Mouse (Mus musculus) layer of hippocampus, postnatal 36 days (tissue): ENCODE measurements around the gene Gng8. TPM values are rescaled to one million over a fixed set of nuclear protein-coding genes. Genes with fewer than 3 reads are reported as not detected.

Experiments used
- DNase-seq, 2 experiments: peaks; one replicate each; pipeline ENCODE4 v3.0.0; 2022
- total RNA-seq, 2 experiments: library from RNA; stranded (reverse); gene quantifications; 2 replicates each; pipeline ENCODE4 v1.2.3; 2021

Gene Gng8
- total RNA-seq, 2 experiments from 2014 or later: 2.4 to 2.7 TPM

DNA sequence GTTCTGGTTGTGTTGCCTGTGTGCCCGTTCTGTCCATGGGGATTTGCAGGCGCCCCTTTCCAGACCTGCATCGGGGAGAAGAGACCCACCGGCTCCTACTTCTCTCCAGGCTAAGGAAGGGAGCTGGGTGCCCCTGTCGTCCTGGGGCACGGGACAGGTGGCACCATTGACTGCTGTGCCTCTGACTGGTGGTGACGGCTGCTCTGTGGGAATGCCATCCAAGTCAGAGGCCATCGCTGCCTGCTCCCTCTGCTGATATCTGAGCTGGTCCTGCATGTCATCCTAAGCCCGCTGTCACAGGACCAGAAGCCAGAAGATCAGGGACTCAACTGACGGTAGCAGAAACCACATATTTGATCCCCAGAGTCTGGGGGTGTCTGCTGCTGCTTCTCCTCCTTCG, 17.3 kb downstream of the Gng8 start:
- DNase-seq: no peak

DNA sequence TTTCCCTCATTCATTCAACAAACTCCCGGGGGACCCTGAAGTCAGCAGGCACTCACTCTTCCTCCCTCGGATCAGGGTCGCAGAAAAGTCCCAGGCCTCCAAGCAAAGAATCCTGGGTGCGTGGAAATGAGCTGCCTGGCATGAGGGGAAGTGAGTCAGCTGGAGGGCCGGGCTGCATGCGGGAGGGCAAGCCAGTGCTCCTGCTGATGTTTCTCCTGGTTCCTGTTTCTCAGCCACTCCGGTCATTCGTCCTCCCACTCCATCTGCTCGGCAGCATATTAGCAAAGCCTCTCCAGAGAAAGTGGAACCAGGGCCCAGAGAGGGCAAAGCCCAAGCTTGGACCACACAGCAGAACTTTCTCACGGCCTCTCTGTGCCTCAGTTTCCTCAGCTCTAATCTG, 18.3 kb downstream of the Gng8 start:
- DNase-seq: no peak

DNA sequence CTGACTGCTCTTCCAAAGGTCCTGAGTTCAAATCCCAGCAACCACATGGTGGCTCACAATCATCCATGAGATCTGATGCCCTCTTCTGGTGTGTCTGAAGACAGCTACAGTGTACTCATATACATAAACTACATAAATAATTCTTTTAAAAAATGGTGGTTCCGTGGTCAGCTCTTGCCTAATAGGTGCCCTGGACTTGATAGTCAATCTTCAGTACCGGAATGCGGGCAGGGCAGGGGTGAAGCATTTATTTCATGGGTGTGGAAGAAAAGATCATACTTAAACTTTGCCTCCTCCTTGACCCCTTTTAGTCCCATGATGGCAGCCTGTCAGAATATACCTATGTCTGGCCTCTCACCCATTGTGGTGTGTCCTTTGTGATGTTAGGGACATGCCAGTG, 20.3 kb downstream of the Gng8 start:
- no peak for DNase-seq

DNA sequence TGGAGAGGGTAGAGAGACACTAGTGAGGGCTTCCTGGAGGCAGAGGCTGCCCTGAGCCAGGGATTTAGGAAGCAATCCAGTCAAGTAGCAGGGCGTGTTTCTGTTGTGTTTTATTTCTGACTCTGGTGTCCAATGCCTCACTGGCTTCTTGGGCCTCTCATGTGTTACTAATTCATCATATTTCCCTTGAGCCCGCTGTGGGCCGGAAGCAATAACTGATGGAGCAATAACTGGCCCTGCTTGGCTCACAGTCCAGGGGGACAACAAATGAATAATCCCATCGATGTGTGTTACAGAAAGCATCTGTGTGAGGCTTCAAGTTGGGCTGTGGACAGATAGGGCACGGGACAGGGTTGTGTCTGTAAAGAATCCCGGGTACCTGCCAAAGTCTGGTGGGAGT, 20.8 kb downstream of the Gng8 start:
- no peak for DNase-seq

DNA sequence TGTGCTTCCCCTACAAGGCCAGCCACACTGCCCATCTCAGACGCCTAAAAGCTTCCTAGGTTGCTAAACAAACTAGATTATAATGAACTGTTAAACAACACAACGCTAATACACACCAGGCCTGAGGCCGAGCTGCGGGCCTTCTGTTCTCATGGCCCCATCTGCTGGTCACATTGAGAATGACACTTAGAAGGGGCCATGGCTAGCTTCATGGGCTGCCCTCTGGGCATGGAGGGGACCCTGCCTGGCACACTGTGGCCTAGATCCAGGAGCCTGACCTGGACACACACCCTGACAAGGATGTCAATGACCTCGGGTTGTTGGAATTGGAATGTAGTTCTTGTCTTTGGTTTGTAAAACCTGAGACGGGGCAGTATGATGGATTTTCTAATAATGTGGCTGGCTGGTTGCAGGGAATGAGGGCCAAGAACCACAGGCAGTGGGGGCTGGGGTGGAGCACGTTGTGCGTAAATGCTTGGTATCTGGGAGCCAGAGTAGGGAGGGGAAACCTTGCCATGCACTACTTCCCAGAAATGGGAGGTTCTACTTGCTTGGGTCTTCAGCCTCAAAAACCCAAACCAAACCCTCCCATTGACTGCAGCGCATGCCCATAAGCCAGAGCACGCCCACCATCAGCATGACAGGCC, 22.3 kb downstream of the Gng8 start:
- peak; percentile 69 to 71 for DNase-seq

DNA sequence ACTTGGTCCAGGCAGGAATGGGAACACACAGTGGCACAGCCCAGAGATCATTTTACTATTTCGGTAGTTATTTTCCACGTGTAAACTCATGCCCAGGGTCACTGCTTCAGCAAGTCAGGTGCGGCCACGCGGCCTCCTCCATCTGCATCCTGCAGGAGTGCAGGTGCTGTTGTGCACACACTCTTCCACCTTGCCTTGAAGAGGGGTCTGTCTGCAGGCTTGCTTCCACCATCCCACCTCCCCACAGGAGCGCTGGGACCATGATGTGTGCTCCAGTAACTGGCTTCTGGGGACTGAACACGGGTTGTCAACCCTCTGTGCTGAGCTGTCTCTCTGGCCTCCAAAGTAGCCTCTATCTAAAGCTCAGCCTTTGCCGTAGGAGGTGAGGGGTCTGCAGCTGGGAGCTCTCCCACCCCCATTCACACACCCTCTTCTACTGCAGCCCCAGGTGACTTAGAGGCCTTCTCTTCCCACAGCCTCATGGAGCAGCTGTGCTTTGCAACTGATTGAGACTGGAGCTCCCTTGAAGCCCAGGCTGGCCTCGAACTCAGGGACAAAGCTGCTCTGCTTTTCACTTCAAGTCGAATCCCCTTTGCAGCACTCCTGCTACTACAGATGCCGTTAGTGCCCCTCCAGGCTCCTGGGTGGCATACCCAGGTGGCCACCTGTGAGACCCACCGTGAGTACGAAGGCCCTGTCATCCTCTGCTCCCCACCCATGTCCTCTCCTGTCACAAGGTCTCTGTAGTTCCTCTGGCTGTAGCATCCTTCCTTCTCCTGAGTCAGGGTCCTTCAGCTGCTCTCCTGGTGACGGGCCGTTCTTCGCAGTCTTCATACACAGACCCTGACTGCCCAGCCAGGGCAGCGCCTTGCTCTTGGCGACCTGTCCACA, 23.1 kb downstream of the Gng8 start:
- DNase-seq: no peak

DNA sequence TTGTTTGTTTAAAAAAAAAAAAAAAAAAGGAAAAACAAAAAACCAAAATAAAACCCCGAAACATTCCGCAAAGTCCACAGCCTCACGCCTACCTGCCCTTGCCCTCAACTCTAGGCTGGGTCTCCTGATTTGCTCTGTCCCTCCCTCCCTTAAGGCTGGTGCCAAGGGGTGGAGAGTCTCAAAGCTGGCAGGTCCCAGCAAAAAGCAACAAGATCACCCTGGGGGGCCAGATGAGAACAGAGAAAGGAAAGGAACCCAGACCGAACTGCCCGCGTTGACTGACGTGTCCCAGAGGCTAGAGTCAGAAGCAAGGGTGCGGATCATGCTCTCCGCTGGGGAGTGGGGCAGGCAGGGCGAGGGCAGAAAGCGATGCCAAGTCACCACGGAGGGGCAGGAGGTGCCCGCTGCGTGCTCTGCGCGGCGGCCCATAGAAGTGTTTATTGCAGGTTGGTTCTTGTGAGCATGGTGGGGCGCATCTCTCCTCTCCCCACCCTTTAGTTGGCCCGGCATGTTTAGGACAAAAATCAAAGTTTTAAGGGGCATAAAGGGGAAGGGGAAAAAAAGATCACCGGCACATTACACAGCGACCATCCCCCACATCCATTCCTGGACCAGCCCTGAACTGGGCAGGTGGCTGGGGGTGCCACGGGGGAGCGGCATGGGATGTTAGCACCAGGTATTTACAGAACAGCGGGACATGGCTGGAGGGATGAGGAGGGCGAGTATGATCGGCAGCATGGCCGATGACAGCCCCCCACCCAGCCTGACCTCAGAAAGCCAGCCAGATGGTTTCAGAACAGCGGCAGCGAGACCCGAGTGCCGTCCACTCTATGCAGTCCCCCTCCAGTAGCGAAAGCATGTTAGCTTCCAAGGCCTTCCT, 24.1 kb downstream of the Gng8 start:
- DNase-seq: no peak

DNA sequence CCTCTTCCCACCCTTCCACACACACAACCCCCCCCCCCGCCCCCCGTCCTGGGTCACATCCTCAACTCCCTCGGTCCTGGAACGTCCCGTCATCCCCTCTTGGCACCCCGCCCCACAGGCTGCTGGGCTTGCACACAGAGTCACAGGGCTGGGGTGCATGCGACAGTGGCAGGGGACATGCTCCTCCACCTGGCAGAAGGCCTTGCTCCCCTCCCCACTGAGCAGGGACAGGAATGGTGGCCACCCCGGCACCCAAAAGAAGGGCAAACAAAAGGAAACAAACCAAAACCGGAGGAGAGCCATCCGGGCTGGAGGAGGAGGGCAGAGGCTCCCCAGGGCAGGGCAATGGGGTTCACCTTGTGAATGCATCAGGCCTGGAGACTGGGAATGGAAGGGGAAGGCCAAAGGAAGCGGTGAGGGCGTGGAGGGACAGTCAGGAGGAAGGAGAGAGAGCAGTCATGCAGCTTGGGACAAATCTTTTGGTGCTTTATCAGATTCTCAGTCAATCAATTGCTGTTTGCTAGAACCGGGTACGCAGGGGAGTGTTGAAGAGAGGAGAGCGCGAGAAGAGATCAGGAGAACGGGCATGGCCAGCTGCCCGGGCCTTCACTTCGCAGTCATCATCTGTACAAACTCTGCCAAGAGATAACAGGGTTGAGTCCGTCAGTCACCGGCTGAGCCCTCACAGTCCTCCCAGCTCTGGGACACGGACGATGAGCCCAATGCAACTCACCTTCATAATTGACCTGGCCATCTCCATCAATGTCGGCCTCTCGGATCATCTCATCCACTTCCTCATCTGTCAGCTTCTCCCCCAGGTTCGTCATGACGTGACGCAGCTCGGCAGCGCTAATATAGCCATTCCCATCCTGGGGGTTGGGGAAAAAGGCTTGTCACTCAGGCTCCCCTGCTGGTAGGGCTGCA, 25.0 kb downstream of the Gng8 start:
- peak; percentile 29 to 33 for DNase-seq

DNA sequence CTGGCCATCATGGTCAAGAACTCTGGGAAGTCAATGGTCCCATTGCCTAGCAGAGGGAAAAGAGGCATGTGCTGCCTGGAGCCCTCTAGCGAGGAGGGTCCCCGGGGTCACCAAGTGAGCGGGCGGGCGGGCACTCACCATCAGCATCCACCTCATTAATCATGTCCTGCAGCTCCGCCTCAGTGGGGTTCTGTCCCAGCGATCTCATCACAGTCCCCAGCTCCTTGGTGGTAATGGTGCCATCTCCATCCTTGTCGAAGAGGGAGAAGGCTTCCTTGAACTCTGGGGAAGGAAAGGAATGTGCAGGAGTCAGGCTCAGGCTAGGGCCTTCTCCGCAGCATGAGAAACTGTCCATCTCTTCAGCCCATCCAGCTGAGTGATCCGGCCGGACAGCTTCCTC, 25.9 kb downstream of the Gng8 start:
- DNase-seq: no peak

DNA sequence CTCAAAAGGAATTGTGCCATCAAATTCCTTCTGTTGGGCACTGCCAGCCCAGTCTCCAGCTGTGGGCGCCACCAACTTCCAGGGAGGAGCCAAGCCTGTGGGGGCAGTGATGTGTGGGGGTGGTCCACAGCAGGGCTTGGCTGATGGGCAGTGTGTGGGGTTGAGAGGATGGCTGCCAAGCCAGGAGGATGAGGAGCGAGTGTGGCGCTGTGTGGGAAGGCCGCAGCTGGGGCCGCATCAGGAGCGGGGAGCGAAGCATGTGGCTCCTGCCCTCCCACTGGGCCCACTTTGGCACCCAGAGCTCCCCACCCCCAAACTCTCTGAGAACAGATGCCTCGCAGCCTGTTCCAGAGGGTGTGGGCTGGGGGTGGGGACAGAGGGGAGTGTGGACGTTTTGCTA, 26.4 kb downstream of the Gng8 start:
- DNase-seq: peak; percentile 75 to 77

DNA sequence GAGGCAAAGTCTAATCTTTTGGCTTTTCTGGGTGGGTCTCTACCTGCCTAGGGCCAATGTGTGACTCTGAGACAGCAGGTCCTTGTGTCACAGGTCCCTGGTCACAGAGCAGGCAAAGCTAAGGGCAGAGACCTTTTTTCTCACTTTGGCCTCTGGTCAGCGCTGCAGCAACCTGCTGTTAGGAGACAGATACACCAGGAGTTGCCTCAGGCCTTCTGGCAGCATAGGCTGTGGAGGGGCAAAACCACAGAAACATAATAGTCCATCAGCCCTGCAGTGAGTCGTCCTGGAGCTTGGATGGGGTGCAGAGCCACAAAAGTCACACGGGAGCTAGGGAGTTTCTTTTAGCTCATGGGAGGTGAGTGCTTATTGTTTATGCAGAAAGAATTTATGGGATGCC, 27.1 kb downstream of the Gng8 start:
- DNase-seq: no peak

DNA sequence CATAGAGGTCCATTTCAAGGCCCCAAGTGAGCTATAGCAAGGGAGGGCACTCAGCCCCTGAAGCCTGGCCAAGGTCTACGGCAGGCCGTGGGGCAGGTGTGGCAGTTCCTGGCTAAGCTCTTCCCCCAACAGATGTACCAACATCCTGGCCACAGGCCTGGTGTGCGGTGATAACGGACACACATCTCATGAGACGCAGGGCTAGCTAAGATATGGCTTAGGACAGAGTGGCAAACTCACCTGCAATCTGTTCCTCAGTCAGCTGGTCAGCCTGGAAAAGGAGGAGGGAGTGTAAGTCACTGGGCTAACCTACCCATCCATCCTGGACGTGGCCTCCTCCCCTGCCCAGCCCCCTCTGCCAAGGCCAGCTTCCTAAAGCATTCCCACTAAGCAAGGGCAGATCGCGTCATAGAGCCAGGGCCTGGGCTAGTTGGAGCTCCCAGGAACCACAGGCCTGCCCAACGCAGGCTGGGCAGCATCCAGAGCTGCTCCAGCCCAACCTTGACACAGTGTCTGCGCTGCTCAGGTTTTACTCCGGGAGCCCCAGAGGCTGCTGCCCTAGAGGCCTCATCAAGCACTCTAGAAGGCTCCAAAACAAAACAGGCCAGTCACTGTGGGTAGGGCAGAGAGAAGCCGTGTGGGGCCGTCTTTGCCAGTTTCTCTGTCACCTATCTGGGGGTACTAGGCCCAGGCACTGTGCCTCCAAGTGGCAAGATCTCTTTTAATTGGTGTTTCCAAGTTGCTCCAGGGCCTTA, 28.0 kb downstream of the Gng8 start:
- peak in 1 of 2 experiments; percentile 32 for DNase-seq

DNA sequence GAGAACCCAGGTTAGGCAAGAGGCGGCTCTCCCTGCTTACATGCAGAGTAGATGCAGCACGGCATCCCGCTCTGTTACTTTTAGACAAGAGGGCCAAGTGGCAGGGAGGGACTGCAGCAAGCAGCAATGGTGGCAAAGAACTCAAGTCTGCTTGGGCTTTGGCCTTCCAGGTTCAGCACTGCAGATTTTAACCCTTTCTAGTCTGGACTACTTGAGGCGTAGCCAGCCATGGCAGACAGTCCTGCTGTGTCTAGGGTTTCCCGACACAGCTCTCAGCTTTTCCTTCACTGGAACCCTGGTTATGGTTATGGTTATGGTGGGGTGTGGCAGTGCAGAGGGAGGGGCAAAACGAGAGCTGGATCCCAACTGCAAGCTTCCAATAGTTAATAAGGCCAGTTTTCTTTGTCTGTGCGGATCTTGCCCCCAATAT, 28.6 kb downstream of the Gng8 start:
- DNase-seq: no peak

DNA sequence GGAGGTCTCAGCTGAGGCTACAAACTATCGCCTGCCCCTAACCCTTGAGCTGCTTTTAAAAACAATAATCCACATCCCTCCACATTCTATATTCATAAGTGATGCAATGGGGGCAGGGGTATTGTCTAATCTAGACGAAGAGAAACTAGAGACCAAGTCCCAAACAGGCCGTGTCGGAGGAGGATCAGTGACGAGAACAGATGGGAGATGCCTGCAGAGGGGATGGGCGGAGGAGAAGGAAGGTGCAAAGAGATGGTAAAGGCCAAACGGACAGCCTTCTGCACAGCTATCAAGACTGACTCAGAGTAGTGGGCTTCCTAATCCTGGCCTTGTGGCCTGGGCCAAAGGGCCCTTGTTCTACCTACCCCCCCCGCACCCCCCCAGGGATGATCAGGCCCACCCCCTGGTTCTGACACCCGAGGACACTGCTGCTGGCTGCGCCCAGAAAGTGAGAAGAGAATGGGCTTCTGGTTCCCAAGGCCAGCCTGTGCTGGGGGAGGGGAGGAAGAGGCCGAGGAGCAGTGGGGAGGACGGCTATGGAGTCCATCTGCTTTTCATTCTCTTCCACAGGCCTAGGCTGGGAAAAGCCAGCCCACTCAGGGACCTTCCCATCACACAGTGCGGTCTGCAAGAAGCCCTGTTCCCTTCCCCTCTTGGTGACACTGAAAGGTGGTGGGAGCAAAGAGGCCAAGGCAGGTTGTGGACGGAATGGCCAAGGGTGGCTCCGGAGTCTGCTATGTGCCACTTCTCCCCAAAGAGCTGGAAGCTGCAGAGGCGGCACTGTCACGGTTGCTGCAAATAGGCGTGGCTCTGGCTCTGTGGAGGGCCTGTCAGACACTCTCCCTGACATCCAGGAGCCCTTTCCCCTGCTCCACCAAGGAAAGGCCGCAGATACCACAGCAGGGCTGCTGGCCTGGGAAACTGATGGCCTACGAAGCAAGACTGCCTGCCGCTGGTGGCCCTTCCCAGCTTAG, 29.5 kb downstream of the Gng8 start:
- DNase-seq: peak; percentile 44 to 52

DNA sequence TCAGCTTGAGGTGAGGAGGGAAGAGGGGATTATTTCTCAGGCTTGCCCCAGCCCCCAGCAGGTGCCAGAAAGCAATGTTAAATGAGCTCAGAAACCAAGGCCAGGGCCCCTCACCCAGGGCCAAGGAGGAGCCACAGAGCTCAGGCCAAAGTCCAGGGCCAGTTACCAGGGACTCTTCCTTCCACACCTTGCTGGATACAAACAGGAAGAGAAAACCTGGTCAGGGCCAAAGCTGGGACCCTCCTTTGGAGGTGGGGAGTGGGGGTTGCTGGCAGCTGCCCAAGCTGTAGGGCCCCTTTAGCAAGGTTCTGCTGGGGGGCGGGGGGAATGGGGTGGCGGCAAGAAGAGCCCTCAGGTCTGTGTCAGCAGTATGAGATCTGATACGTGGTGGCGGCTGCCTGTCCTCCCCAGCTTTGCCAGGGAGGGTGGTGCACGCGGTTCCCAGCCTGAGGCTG, 30.3 kb downstream of the Gng8 start:
- no peak for DNase-seq

DNA sequence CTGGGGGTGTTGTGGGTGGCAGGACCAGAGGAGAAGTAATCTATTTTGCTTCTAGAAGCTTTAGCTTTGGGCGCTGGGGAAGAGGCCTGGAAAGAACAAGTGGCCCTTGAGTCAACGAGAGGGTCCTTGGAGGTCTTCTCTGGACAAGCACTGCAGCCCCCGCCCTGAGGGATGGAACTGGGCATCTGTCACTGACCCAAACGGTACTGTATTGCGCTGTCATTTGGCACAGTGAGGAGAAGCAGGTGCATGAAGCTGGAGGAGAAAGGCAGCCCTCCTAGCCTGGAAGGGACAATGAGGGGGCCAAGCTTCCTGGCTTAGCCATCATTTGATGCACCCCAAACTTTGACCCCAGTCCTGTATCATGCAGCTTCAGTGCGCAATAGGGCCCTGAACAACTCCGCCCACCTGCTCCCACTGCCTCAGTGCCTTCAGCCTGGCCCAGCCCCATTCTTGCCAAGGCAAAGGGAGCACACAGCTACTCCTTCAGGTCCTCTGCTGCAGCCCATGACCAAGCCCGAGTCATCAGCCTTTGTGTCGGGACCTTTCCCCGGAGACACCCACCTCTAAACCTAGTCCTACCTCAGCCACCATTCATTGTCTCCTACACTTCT, 30.9 kb downstream of the Gng8 start:
- peak; percentile 38 to 66 for DNase-seq

DNA sequence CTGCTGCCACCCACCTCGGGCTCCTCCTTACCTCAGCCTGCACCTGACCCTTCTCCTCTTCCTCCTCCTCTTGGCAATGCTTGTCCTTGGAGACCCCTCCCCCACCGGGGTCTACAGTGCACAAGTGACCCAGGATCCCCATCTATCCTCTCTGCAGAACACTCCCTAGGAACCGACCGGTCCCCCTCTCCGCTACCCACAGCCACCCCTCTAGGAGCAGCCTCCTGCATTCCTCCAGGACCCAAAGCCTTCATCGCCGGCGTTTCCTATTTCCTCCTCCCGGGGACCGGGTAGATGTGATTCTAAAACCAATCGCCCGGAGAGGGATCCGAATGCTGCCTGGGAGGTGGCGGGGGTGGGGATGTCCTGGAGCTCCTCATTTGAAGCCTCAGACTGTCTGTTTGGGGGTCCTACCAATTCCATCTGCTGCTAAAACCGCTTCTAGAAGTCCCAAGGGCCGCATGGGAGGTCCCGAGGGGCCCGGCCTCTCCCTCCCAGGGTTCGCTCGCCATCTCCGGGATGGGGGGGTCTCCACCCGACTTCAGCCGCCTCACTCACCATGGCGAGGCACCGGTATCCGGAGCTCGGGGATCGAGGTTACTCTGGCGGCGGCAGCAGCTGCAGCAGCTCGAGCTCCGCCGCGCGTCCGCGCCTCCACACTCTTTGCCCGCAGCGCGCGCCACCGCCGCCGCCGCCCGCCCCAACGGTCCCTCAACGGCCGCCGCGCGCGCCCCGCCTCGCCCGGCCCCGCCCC, 31.9 kb downstream of the Gng8 start:
- DNase-seq: peak; percentile 50 to 55
